Mouse (Mus musculus) Patski (cell line): ENCODE data around the gene Hmgn2. TPM values are rescaled to one million over a fixed set of nuclear protein-coding genes. Genes with fewer than 3 reads are reported as not detected.

Experiments
- ATAC-seq: fragments of 100-300 bp; one replicate; pipeline ENCODE4 v1.8.0; 2021
- CTCF ChIA-PET: fragments of 350-600 bp; sonication (Branson Sonifier 250); formaldehyde crosslinking; loops from one replicate; lab custom pipeline; 2022; ENCODE audit warnings: inconsistent platforms; lab: Charles Lee
- POLR2A ChIA-PET: fragments of 350-600 bp; sonication (Branson Sonifier 250); formaldehyde crosslinking; loops from one replicate; lab custom pipeline; 2022; ENCODE audit warnings: antibody characterized with exemption, inconsistent platforms; lab: Charles Lee
- DNase-seq: peaks from one replicate; pipeline ENCODE4 v3.0.0-alpha.2; 2011; ENCODE audit warnings: low read depth, low spot score
- H3K27me3 ChIP-seq: fragments of 371-371 bp; one replicate; pipeline ENCODE4 v1.5.1; 2021
- CTCF ChIP-seq: fragments of 100-300 bp; IDR thresholded peaks from one replicate; pipeline ENCODE4 v1.5.1; 2021
- in situ Hi-C: fragments of 300-500 bp; cut with MboI; formaldehyde crosslinking; loops from 3 replicates; pipeline ENCODE4 v1.11.1; 2018; ENCODE audit warnings: low pct_unique_long_range_greater_than_20kb, mixed read lengths
- polyA plus RNA-seq: library from polyadenylated mRNA; unstranded; gene quantifications from one replicate; pipeline ENCODE4 v1.2.3, GENCODE M21; 2021

Gene Hmgn2
- polyA plus RNA-seq, result 170 TPM

- ATAC-seq (peak; percentile 49), DNase-seq (peak; percentile 17)
- no peak for TF ChIP-seq CTCF
- CTCF ChIA-PET, result no interaction called here
- in situ Hi-C loops, result no loop called here
- no peaks in the 10 kb centered on the region for H3K27me3 ChIP-seq
- POLR2A ChIA-PET, result no interaction called here
Observed at GRCm38 (mm10) chr4:133968150-133968921, at the start of gene Hmgn2. TSS of gene Hmgn2 (minus strand) at chr4:133968650.

- TF ChIP-seq CTCF, result no peak
- CTCF ChIA-PET, result no interaction called here
- POLR2A ChIA-PET, result no interaction called here
- peaks cover 17% of the 10 kb centered on the region for H3K27me3 ChIP-seq
- in situ Hi-C loops, result no loop called here
- DNase-seq, result no peak
- ATAC-seq, result no peak
Observed at GRCm38 (mm10) chr4:134017201-134017865, 48.9 kb upstream of the Hmgn2 start.

- peaks cover 17% of the 10 kb centered on the region for H3K27me3 ChIP-seq
- ChIA-PET CTCF (no interaction called here), POLR2A (no interaction called here)
- no peak for TF ChIP-seq CTCF
- in situ Hi-C loops, result no loop called here
- DNase-seq, result no peak
- ATAC-seq, result no peak
Observed at GRCm38 (mm10) chr4:134016767-134017166, 48.3 kb upstream of the Hmgn2 start.

GRCm38 (mm10) chr4:134016208-134016607 lies 47.8 kb upstream of the Hmgn2 start:
- in situ Hi-C loops, result no loop called here
- H3K27me3 ChIP-seq, result peaks cover 17% of the 10 kb centered on the region
- ChIA-PET CTCF (no interaction called here), POLR2A (no interaction called here)
- ATAC-seq, result no peak
- TF ChIP-seq CTCF, result no peak
- DNase-seq, result no peak

GRCm38 (mm10) chr4:134012858-134013528 lies 44.5 kb upstream of the Hmgn2 start:
- in situ Hi-C loops, result no loop called here
- peaks cover 10% of the 10 kb centered on the region for H3K27me3 ChIP-seq
- ATAC-seq, result no peak
- POLR2A ChIA-PET, result interaction anchor here (1.8 kb wide), 1 partner anchor 9 kb away, joined by 4 read pairs; no protein-coding TSS in a partner anchor
- TF ChIP-seq CTCF, result no peak
- CTCF ChIA-PET, result no interaction called here
- no peak for DNase-seq

- TF ChIP-seq CTCF, result no peak
- POLR2A ChIA-PET, result interaction anchor here (1.8 kb wide), 1 partner anchor 10 kb away, joined by 4 read pairs; no protein-coding TSS in a partner anchor
- ATAC-seq, result no peak
- no peak for DNase-seq
- no peaks in the 10 kb centered on the region for H3K27me3 ChIP-seq
- in situ Hi-C loops, result no loop called here
- CTCF ChIA-PET, result no interaction called here
Observed at GRCm38 (mm10) chr4:134011450-134012414, 43.3 kb upstream of the Hmgn2 start.

GRCm38 (mm10) chr4:134009709-134010108 lies 41.3 kb upstream of the Hmgn2 start:
- ChIA-PET POLR2A (no interaction called here), CTCF (no interaction called here)
- no peak for TF ChIP-seq CTCF

GRCm38 (mm10) chr4:134006845-134007244 lies 38.4 kb upstream of the Hmgn2 start:
- ATAC-seq (no peak), DNase-seq (no peak)
- in situ Hi-C loops, result no loop called here
- POLR2A ChIA-PET, result no interaction called here
- CTCF ChIA-PET, result interaction anchor here (1.3 kb wide), 1 partner anchor 12 kb away, joined by 3 read pairs; no protein-coding TSS in a partner anchor
- TF ChIP-seq CTCF, result no peak
- H3K27me3 ChIP-seq, result no peaks in the 10 kb centered on the region

More at GRCm38 (mm10) chr4:134009709-134010108, 41.3 kb upstream of the Hmgn2 start:
- H3K27me3 ChIP-seq, result no peaks in the 10 kb centered on the region
- no peak for DNase-seq
- in situ Hi-C loops, result no loop called here
- no peak for ATAC-seq

- DNase-seq (no peak), ATAC-seq (no peak)
- ChIA-PET CTCF (no interaction called here), POLR2A (no interaction called here)
- in situ Hi-C loops, result no loop called here
- H3K27me3 ChIP-seq, result no peaks in the 10 kb centered on the region
- TF ChIP-seq CTCF, result no peak
Observed at GRCm38 (mm10) chr4:134005581-134006358, 37.3 kb upstream of the Hmgn2 start.
